Mouse (Mus musculus) midbrain, embryonic 14.5 days (tissue): ENCODE data around the gene Acot2. TPM values are rescaled to one million over a fixed set of nuclear protein-coding genes. Genes with fewer than 3 reads are reported as not detected.
"Not testable (repeated sequence)": the region's sequence is repeated elsewhere in the genome, so short reads cannot be mapped to it uniquely, and the experiment has no call there.

Experiments used
- ATAC-seq: fragments of 200-750 bp; cut with Nextera tagmentation; 2 replicates; pipeline ENCODE4 v1.8.0; 2017; ENCODE audit warnings: moderate number of reproducible peaks, moderate library complexity; ENCODE audit not compliant: low FRiP score, low TSS enrichment
- DNase-seq: peaks from one replicate; pipeline ENCODE4 v3.0.0-alpha.2; 2015
- H3K27ac ChIP-seq: fragments of 300-500 bp; sonication (generic); replicated peaks from 2 replicates; pipeline ENCODE4 v1.5.1; 2014; ENCODE audit warnings: mild to moderate bottlenecking, low read depth, low read length, moderate library complexity
- H3K27me3 ChIP-seq: fragments of 300-500 bp; sonication (generic); 2 replicates; pipeline ENCODE4 v1.6.1; 2014; ENCODE audit warnings: low read length, control low read depth, mixed read lengths; ENCODE audit not compliant: control insufficient read depth, insufficient read depth
- H3K36me3 ChIP-seq: fragments of 300-500 bp; sonication (generic); 2 replicates; pipeline ENCODE4 v1.6.1; 2014; ENCODE audit warnings: low read length, control low read depth; ENCODE audit not compliant: control insufficient read depth, insufficient read depth
- H3K4me1 ChIP-seq: fragments of 300-500 bp; sonication (generic); 2 replicates; pipeline ENCODE4 v1.6.1; 2014; ENCODE audit warnings: mild to moderate bottlenecking, antibody characterized with exemption, low read length, control low read depth; ENCODE audit not compliant: control insufficient read depth, insufficient read depth
- H3K4me2 ChIP-seq: fragments of 300-500 bp; sonication (generic); 2 replicates; pipeline ENCODE4 v1.6.1; 2014; ENCODE audit warnings: mild to moderate bottlenecking, low read length, moderate library complexity
- H3K4me3 ChIP-seq: fragments of 300-500 bp; sonication (generic); replicated peaks from 2 replicates; pipeline ENCODE4 v1.5.1; 2014; ENCODE audit warnings: low read depth, low read length
- H3K9ac ChIP-seq: fragments of 300-500 bp; sonication (generic); replicated peaks from 2 replicates; pipeline ENCODE4 v1.6.1; 2014; ENCODE audit warnings: mild to moderate bottlenecking, low read length, moderate library complexity
- H3K9me3 ChIP-seq: fragments of 300-500 bp; sonication (generic); 2 replicates; pipeline ENCODE4 v1.6.1; 2016; ENCODE audit warnings: low read length, control low read depth, mixed read lengths; ENCODE audit not compliant: control insufficient read depth
- WGBS: fragments of 180-500 bp; shearing (Covaris S2); extraction: QIAGEN DNeasy Blood & Tissue Kit; methylation state at CpG from one replicate; pipeline ENCODE4 v1.1.7; 2014; 5-methylcytosine and 5-hydroxymethylcytosine counted together
- polyA plus RNA-seq: library from polyadenylated mRNA; unstranded; fragments of >200 nt; fragmentation: Nextera tagmentation; extraction: Ambion mirVana; gene quantifications from 2 replicates; pipeline ENCODE4 v1.2.1, GENCODE M21; 2014

Acot2 gene
- polyA plus RNA-seq: 8.8 and 9.2 TPM in 2 replicates

DNA sequence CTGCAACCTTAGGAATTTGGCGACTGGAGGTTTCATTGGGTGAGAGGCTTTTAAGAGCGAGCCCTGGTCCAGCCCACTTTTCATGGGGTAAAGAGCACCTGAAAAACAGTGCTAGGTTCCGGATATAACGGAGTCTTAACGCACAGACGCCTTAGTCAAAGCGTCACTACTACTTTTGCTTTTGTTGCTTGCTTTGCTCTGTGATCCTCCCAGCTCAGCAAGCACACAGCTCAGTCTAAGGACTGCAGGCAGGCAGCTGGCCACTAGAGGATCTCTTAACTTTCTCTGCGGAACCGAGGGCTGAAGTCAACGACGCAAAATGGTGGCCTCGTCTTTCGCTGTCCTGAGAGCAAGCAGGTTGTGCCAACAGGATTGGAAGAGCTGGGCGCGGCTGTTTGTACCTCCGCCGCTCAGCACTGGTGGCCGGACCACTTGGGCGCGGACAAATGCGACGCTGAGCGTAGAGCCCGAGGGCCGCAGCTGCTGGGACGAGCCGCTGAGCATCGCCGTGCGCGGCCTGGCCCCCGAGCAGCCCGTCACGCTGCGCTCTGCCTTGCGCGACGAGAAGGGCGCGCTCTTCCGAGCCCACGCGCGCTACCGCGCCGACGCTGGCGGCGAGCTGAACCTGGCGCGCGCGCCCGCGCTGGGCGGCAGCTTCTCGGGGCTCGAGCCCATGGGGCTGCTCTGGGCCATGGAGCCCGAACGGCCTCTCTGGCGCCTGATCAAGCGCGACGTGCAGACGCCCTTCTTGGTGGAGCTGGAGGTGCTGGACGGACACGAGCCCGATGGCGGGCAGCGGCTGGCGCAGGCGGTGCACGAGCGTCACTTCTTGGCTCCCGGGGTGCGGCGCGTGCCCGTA is at the start of gene Acot2:
Gene Acot2 (plus strand): TSS at position 279 of the 859 bp plus-strand sequence.
- H3K36me3 ChIP-seq: no peaks in the 10 kb centered on the region
- peak within 1 kb of the TSS; percentile 55 for H3K4me3 ChIP-seq
- peak within 1 kb of the TSS; percentile 68 for H3K9ac ChIP-seq
- H3K9me3 ChIP-seq: no peaks in the 10 kb centered on the region
- no peaks in the 10 kb centered on the region for H3K27me3 ChIP-seq
- ATAC-seq: peak; percentile 89
- peak within 1 kb of the TSS; percentile 63 for H3K4me2 ChIP-seq
- WGBS: under 1% methylated on average over 77 of the region's 80 CpGs
- peaks cover 4% of the 10 kb centered on the region; the same call in 1 of the 2 replicates for H3K4me1 ChIP-seq
- DNase-seq: peak; percentile 89
- peak within 1 kb of the TSS; percentile 89 for H3K27ac ChIP-seq

DNA sequence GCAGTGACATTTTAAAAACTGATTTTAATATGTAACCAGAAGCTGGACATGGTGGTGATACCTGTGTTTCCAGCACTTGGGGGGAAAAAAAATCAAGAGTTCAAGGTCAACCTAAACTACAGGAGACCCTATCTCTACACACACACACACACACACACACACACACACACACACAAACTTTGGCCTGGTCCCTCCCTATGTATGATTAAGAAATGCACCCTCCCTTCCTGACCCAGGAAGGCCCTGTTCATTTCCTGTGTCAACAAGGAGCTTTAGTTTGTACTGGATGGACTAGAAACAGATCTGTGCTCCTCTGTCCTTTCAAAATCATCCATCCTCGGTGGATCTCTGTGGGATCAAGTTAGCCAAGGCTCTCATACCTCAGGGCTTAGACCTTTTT is 49.1 kb upstream of the Acot2 start:
- H3K27me3 ChIP-seq, H3K9me3 ChIP-seq, ATAC-seq, H3K27ac ChIP-seq, H3K4me3 ChIP-seq, H3K36me3 ChIP-seq, H3K4me2 ChIP-seq, DNase-seq, H3K4me1 ChIP-seq, H3K9ac ChIP-seq: not testable (repeated sequence)
- WGBS: 35% methylated on average over 1 of the region's 1 CpGs

DNA sequence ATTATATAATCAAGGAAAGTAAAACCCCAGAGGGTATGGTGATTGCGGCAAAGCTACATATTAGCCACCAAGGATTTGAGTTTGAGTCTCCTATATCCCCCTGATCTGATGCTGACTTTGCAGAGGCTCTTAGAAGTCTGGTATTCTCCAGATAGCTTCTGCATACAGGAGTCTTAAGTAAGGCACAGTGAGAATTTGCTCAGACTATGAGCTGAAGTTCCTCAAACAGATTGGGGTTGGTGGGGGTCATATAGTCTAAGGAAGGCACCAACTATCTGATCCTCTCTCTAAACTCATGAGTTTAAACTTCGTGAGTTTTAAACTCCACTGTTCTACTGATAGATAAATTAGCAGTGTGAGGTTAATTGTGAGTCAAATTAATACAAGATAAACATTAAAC is 48.3 kb upstream of the Acot2 start:
- no peak for DNase-seq
- no peaks in the 10 kb centered on the region for H3K36me3 ChIP-seq
- no peak overlapping the region for H3K4me2 ChIP-seq
- no peak overlapping the region for H3K4me3 ChIP-seq
- H3K27me3 ChIP-seq: no peaks in the 10 kb centered on the region
- H3K4me1 ChIP-seq: no peaks in the 10 kb centered on the region
- WGBS: 68% methylated on average over 2 of the region's 2 CpGs
- no peak overlapping the region for H3K9ac ChIP-seq
- ATAC-seq: no peak
- no peaks in the 10 kb centered on the region for H3K9me3 ChIP-seq
- H3K27ac ChIP-seq: no peak overlapping the region

DNA sequence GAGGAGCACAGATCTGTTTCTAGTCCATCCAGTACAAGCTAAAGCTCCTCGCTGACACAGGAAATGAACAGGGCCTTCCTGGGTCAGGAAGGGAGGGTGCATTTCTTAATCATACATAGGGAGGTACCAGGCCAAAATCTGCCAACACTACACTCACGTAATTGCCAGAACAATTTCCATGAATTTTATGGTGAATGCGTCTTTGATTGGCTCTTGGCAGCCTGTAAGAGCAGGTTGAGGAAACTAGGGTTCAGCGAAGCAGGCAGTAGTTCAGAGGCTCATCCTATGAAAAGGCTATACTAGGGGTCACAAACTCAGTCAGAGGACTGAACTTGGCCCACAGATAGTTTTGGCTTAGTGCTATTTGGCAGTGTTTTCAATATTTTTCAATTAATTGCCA is 47.6 kb upstream of the Acot2 start:
- 40% methylated on average over 4 of the region's 4 CpGs for WGBS
- Histone ChIP-seq H3K27me3 (no peaks in the 10 kb centered on the region), H3K27ac (no peak overlapping the region), H3K4me1 (no peaks in the 10 kb centered on the region), H3K36me3 (no peaks in the 10 kb centered on the region), H3K4me2 (no peak overlapping the region), H3K9me3 (no peaks in the 10 kb centered on the region), H3K9ac (no peak overlapping the region), H3K4me3 (no peak overlapping the region)
- no peak for ATAC-seq
- DNase-seq: no peak

DNA sequence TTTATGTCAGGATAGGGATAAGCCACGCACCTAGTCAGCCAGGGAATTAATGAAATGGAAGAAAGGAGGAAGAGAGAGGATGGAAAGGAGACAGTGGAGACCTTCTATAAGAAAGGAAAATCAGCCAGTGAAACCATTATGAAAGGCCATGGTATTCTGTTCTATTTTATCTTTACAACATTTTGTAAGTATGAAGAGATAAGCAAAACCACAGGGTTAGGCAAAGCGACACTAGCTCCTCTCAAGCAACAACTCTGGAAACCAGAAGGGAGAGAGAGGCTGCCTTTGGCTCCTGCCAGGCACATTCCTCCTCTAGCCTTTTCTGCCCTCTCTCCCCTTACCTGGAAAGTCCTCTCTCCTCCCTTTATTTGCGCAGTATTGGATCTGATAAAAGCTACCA is 45.7 kb upstream of the Acot2 start:
- Histone ChIP-seq H3K4me1 (no peaks in the 10 kb centered on the region), H3K9ac (no peak overlapping the region), H3K4me3 (no peak overlapping the region), H3K27me3 (no peaks in the 10 kb centered on the region), H3K36me3 (no peaks in the 10 kb centered on the region), H3K27ac (no peak overlapping the region), H3K4me2 (no peak overlapping the region), H3K9me3 (no peaks in the 10 kb centered on the region)
- 94% methylated on average over 3 of the region's 3 CpGs for WGBS
- ATAC-seq: no peak
- DNase-seq: no peak

DNA sequence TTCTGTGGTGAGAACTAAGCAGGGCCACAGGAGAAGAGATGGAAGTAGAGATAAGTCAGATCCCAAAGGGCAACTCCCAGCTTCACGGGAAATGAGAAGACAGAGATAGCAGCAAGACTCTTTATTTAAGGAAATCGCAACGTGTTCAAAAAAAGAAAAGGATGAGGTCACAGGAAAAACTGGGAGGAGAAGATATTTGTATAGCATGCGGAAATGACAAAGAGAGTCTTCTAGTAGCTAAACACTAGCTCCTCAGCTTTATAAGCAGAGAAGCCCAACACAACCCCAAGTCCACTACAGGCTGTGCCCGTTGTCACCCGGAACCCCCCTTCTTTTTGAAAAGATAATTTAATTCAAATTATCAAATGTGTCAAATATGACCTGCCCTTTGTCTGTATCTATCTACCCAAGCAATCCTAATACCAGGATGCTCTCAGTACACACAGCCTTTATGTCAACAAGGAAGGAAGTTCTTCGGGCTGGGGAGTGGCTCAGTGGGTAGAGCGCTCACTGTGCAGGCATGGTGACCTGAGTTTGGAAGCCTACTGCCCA is 40.3 kb upstream of the Acot2 start:
- DNase-seq: no peak
- WGBS: 91% methylated on average over 8 of the region's 8 CpGs
- Histone ChIP-seq H3K27ac (no peak overlapping the region), H3K4me3 (no peak overlapping the region), H3K9me3 (no peaks in the 10 kb centered on the region), H3K4me2 (no peak overlapping the region), H3K4me1 (peaks cover 14% of the 10 kb centered on the region), H3K36me3 (0 out of 2 replicates have a peak, but pooled peaks cover under 1% of the 10 kb centered on the region), H3K9ac (no peak overlapping the region), H3K27me3 (no peaks in the 10 kb centered on the region)
- no peak for ATAC-seq

DNA sequence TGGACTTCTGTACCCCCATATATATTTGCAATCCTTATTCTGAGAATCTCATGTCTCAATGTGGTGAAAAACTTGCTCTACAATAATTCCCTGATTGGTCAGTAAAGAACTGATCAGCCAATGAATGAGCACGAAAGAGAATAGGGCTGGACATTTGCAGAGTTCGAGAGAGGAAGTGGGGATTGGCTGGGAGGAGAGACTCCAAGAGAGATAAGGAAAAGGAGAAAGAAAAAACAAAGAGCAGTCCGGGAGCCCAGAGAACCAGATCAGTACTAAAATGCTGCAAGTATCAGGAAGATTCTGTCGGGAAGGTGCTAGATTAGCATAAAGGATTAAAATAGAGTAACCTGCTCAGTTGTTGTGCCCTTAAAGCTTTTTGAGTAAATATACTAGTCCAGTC is 38.6 kb upstream of the Acot2 start:
- Histone ChIP-seq H3K36me3 (0 out of 2 replicates have a peak, but pooled peaks cover 11% of the 10 kb centered on the region), H3K4me3 (no peak overlapping the region)
- 83% methylated on average over 4 of the region's 4 CpGs for WGBS

DNA sequence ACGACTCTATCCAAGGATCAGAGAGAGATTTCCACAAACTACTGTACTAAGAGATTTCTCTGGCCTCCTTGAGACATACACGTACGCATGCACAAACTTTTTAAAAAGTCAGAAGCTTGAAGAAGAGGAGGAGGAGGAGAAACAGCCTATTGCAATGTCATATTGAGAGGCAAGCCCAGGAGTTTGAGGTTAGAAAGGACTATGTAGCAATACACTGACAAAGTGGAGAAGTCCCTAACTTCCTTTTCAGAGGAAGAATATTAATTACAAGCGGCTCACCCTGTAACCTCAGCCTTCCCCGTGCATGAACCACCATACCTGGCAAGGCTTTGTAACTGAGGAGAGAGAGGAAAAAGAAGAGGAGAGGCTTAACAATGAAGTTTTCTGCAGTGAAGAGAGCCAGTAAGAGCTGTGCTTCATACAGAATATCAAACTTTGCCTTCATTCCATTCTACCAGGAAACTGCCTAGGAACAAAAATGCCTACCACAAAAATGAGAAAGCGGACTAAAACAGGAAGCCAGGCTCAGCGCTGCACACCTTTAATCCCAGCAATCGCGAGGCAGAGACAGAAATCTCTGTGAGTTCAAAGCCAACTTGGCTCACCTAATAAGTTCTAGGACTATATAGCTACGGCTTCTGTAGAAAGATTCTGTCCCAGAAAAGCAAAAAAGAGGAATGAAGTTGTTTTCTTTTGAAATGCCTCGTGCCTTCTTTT is 37.7 kb upstream of the Acot2 start:
- H3K9ac ChIP-seq: peak overlapping the region; percentile 84
- no peak for ATAC-seq
- H3K4me1 ChIP-seq: peaks cover 17% of the 10 kb centered on the region
- WGBS: 30% methylated on average over 11 of the region's 11 CpGs
- peak overlapping the region; percentile 89 for H3K4me2 ChIP-seq
- no peaks in the 10 kb centered on the region for H3K9me3 ChIP-seq
- DNase-seq: no peak
- H3K27me3 ChIP-seq: no peaks in the 10 kb centered on the region
- peak overlapping the region; percentile 84 for H3K4me3 ChIP-seq
- H3K27ac ChIP-seq: no peak overlapping the region
- H3K36me3 ChIP-seq: 0 out of 2 replicates have a peak, but pooled peaks cover 11% of the 10 kb centered on the region

More for the DNA sequence above, 38.6 kb upstream of the Acot2 start:
- peaks cover 17% of the 10 kb centered on the region for H3K4me1 ChIP-seq
- no peaks in the 10 kb centered on the region for H3K27me3 ChIP-seq
- H3K9ac ChIP-seq: no peak overlapping the region
- no peak overlapping the region for H3K4me2 ChIP-seq
- no peaks in the 10 kb centered on the region for H3K9me3 ChIP-seq
- no peak for ATAC-seq
- no peak for DNase-seq
- no peak overlapping the region for H3K27ac ChIP-seq
